Mouse (Mus musculus) embryo, embryonic 9.5 days (tissue): ENCODE data around the gene Setx.
"Not testable (repeated sequence)": the region's sequence is repeated elsewhere in the genome, so short reads cannot be mapped to it uniquely, and the experiment has no call there.

Experiments used
- DNase-seq: peaks from one replicate; pipeline ENCODE4 v3.0.0-alpha.2; 2017; ENCODE audit errors: extremely low spot score

Gene Setx

GRCm38 (mm10) chr2:29123907-29124569 is at the start of gene Setx:
TSS of gene Setx (plus strand) at chr2:29124181.
- peak; percentile 6 for DNase-seq

GRCm38 (mm10) chr2:29074676-29075075 is 49.3 kb upstream of the Setx start:
- no peak for DNase-seq

- no peak for DNase-seq
Observed at GRCm38 (mm10) chr2:29075331-29076070, 48.5 kb upstream of the Setx start.

GRCm38 (mm10) chr2:29076226-29076625 is 47.8 kb upstream of the Setx start:
- no peak for DNase-seq

- no peak for DNase-seq
Observed at GRCm38 (mm10) chr2:29081965-29082364, 42.0 kb upstream of the Setx start.

- DNase-seq: no peak
Observed at GRCm38 (mm10) chr2:29086026-29086425, 38.0 kb upstream of the Setx start.

GRCm38 (mm10) chr2:29089276-29089675 is 34.7 kb upstream of the Setx start:
- not testable (repeated sequence) for DNase-seq

GRCm38 (mm10) chr2:29095674-29096073 is 28.3 kb upstream of the Setx start:
- DNase-seq: no peak

GRCm38 (mm10) chr2:29096751-29097150 is 27.2 kb upstream of the Setx start:
- DNase-seq: no peak

GRCm38 (mm10) chr2:29097465-29097864 is 26.5 kb upstream of the Setx start:
- DNase-seq: no peak

GRCm38 (mm10) chr2:29097955-29098354 is 26.0 kb upstream of the Setx start:
- not testable (repeated sequence) for DNase-seq

GRCm38 (mm10) chr2:29098786-29099185 is 25.2 kb upstream of the Setx start:
- no peak for DNase-seq

GRCm38 (mm10) chr2:29099646-29100045 is 24.3 kb upstream of the Setx start:
- no peak for DNase-seq

- no peak for DNase-seq
Observed at GRCm38 (mm10) chr2:29100822-29101534, 23.0 kb upstream of the Setx start.

- not testable (repeated sequence) for DNase-seq
Observed at GRCm38 (mm10) chr2:29102416-29103377, 21.3 kb upstream of the Setx start.

GRCm38 (mm10) chr2:29120969-29121368 is 3.0 kb upstream of the Setx start:
- DNase-seq: no peak

GRCm38 (mm10) chr2:29122446-29122845 is 1.5 kb upstream of the Setx start:
- DNase-seq: no peak

- no peak for DNase-seq
Observed at GRCm38 (mm10) chr2:29124571-29124935, 572 bp downstream of the Setx start.

- DNase-seq: peak; percentile 100
Observed at GRCm38 (mm10) chr2:29124936-29125701, 1.1 kb downstream of the Setx start.

GRCm38 (mm10) chr2:29130118-29130899 is 6.3 kb downstream of the Setx start:
- DNase-seq: no peak
